Mouse (Mus musculus) limb, embryonic 12.5 days (tissue): ENCODE data around the gene Rpusd2. TPM values are rescaled to one million over a fixed set of nuclear protein-coding genes. Genes with fewer than 3 reads are reported as not detected.

Experiments
- ATAC-seq: fragments of 200-750 bp; cut with Nextera tagmentation; 2 replicates; pipeline ENCODE4 v1.8.0; 2017; ENCODE audit warnings: low read depth, moderate TSS enrichment; ENCODE audit not compliant: insufficient number of reproducible peaks, insufficient read depth, low FRiP score, low TSS enrichment
- H3K27ac ChIP-seq: fragments of 300-500 bp; sonication (generic); 2 replicates; pipeline ENCODE4 v1.5.1; 2016; ENCODE audit warnings: mild to moderate bottlenecking, moderate library complexity
- H3K27me3 ChIP-seq: fragments of 300-500 bp; sonication (generic); 2 replicates; pipeline ENCODE4 v1.6.1; 2016; ENCODE audit warnings: mild to moderate bottlenecking, moderate library complexity
- H3K36me3 ChIP-seq: fragments of 300-500 bp; sonication (generic); 2 replicates; pipeline ENCODE4 v1.6.1; 2016; ENCODE audit warnings: mild to moderate bottlenecking, moderate library complexity
- H3K4me1 ChIP-seq: fragments of 300-500 bp; sonication (generic); replicated peaks from 2 replicates; pipeline ENCODE4 v1.6.1; 2016
- H3K4me2 ChIP-seq: fragments of 300-500 bp; sonication (generic); 2 replicates; pipeline ENCODE4 v1.6.1; 2016; ENCODE audit warnings: mild to moderate bottlenecking, moderate library complexity
- H3K4me3 ChIP-seq: fragments of 300-500 bp; sonication (generic); replicated peaks from 2 replicates; pipeline ENCODE4 v1.5.1; 2016; ENCODE audit warnings: mild to moderate bottlenecking
- H3K9ac ChIP-seq: fragments of 300-500 bp; sonication (generic); replicated peaks from 2 replicates; pipeline ENCODE4 v1.6.1; 2016; ENCODE audit warnings: mild to moderate bottlenecking, moderate library complexity
- H3K9me3 ChIP-seq: fragments of 300-500 bp; sonication (generic); 2 replicates; pipeline ENCODE4 v1.6.1; 2016; ENCODE audit warnings: mild to moderate bottlenecking, moderate library complexity
- WGBS: fragments of 180-500 bp; shearing (Covaris S2); methylation state at CpG from one replicate; pipeline ENCODE4 v1.1.7; 2016; 5-methylcytosine and 5-hydroxymethylcytosine counted together
- polyA plus RNA-seq: library from polyadenylated mRNA; unstranded; fragments of >200 nt; fragmentation: Nextera tagmentation; extraction: Ambion mirVana; gene quantifications from 2 replicates; pipeline ENCODE4 v1.2.1, GENCODE M21; 2016

Gene Rpusd2
- polyA plus RNA-seq, 1 experiment from 2014 or later = 6.2 TPM

GRCm38 (mm10) chr2:119032191-119032590 is 2.4 kb upstream of the Rpusd2 start:
- H3K4me2 ChIP-seq = no peak overlapping the region
- no peak for ATAC-seq
- peaks cover 24% of the 10 kb centered on the region for H3K4me1 ChIP-seq
- 71% methylated on average over 4 of the region's 4 CpGs for WGBS
- H3K36me3 ChIP-seq = peaks cover 5% of the 10 kb centered on the region
- H3K9ac ChIP-seq = no peak overlapping the region
- H3K4me3 ChIP-seq = no peak overlapping the region
- H3K27ac ChIP-seq = no peak overlapping the region
- H3K27me3 ChIP-seq = no peaks in the 10 kb centered on the region
- no peaks in the 10 kb centered on the region for H3K9me3 ChIP-seq

- Histone ChIP-seq H3K4me1 (peaks cover 15% of the 10 kb centered on the region), H3K36me3 (peaks cover 35% of the 10 kb centered on the region), H3K9ac (peak overlapping the region; percentile 82), H3K9me3 (no peaks in the 10 kb centered on the region), H3K4me2 (peak overlapping the region; percentile 79), H3K27ac (peak overlapping the region; percentile 93), H3K27me3 (no peaks in the 10 kb centered on the region), H3K4me3 (peak overlapping the region; percentile 81)
- WGBS = 11% methylated on average over 7 of the region's 7 CpGs
- no peak for ATAC-seq
Measured at GRCm38 (mm10) chr2:119035397-119035745, 781 bp downstream of the Rpusd2 start.

GRCm38 (mm10) chr2:119040882-119041281 is 6.3 kb downstream of the Rpusd2 start:
- H3K27me3 ChIP-seq = no peaks in the 10 kb centered on the region
- no peak overlapping the region for H3K27ac ChIP-seq
- H3K36me3 ChIP-seq = peaks cover 48% of the 10 kb centered on the region
- H3K9ac ChIP-seq = no peak overlapping the region
- WGBS = 50% methylated on average over 4 of the region's 4 CpGs
- ATAC-seq = no peak
- H3K9me3 ChIP-seq = no peaks in the 10 kb centered on the region
- no peak overlapping the region for H3K4me2 ChIP-seq
- H3K4me1 ChIP-seq = peaks cover 6% of the 10 kb centered on the region
- no peak overlapping the region for H3K4me3 ChIP-seq

DNA sequence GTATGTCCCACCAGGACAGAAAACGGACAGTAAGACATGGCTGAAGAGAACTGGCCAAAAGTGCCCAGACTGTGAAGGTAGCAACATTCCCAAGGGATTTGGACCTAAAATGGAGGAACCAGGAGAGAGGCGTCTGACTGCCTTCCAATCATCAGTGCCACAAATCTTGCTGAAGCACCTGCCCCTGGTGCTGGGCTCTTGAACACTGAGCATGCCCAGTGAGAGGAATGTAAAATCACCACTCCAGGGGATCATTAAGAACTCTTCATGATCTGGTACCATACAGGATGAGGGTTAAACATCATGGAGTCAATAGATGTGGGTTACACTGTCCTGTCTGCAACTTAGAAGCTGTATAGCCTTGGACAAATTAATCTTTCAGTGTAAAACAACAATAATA is 10.6 kb downstream of the Rpusd2 start:
- H3K27me3 ChIP-seq = no peaks in the 10 kb centered on the region
- 63% methylated on average over 2 of the region's 2 CpGs for WGBS
- H3K9ac ChIP-seq = no peak overlapping the region
- peaks cover 15% of the 10 kb centered on the region; the same call in 1 of the 2 replicates for H3K36me3 ChIP-seq
- H3K27ac ChIP-seq = no peak overlapping the region
- no peak for ATAC-seq
- no peaks in the 10 kb centered on the region for H3K9me3 ChIP-seq
- no peak overlapping the region for H3K4me2 ChIP-seq
- H3K4me3 ChIP-seq = no peak overlapping the region
- H3K4me1 ChIP-seq = peaks cover 11% of the 10 kb centered on the region; the same call in 1 of the 2 replicates

DNA sequence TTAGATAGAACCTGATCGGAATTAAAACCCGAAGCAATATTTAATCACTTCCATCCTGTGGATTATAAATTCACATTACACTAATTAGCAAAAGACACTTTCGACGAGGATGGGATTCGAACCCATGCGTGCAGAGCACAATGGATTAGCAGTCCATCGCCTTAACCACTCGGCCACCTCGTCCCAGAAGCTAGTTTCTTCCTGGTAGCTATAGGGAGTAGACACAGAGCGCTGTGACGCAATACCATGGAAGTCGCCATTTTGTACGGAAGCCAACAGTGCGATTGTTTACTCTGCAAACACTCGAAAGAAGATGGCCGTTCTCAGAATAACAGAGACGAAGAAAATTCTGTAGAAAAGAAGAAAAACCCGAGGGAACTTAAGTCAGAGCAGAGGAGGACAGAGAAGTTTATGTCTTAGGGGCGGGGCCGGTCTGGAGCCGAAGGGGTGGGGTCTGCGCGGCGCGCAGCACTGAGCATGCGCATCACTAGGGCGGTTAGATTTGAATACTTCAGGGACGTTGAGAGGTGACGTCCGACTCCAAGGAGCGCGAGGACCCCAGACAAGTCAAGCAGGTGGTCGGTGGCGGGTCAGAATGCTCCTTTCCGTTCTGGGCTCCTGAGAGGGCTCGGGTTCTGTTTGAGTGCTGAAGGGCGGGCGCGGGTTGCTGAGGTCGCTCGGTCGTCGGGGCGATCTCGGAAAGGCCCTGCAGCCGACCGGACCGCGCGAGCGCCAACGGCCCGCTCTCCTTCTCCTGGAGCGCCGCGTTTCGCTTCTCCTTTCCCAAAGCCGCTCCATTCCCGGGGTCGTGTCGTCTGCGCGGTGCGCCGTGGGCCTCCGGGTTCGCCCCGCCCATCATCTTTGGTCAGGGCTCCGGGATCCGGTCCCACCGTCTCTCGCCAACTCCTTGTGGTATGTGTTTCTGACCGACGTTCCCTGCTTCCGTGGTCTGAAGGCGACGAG is 12.3 kb downstream of the Rpusd2 start, which contains the start of gene Knl1:
TSS of gene Knl1 (plus strand) at position 471 of the 963 bp plus-strand sequence.
- no peaks in the 10 kb centered on the region for H3K9me3 ChIP-seq
- peaks cover 11% of the 10 kb centered on the region; the same call in 1 of the 2 replicates for H3K4me1 ChIP-seq
- peaks cover 6% of the 10 kb centered on the region; the same call in 1 of the 2 replicates for H3K36me3 ChIP-seq
- peak within 1 kb of the TSS; percentile 58 for H3K4me2 ChIP-seq
- peak within 1 kb of the TSS; percentile 74 for H3K4me3 ChIP-seq
- peak; percentile 91 for ATAC-seq
- H3K27ac ChIP-seq = peak within 1 kb of the TSS; percentile 94
- H3K9ac ChIP-seq = peak within 1 kb of the TSS; percentile 67
- under 1% methylated on average over 77 of the region's 77 CpGs for WGBS
- H3K27me3 ChIP-seq = no peaks in the 10 kb centered on the region

- peak overlapping the region; percentile 58 for H3K4me2 ChIP-seq
- no peak for ATAC-seq
- peak overlapping the region; percentile 67; the same call in 1 of the 2 replicates for H3K9ac ChIP-seq
- H3K27me3 ChIP-seq = no peaks in the 10 kb centered on the region
- H3K27ac ChIP-seq = 0 out of 2 replicates have a peak overlapping the region, but pooled peaks have one; percentile 94
- WGBS = 23% methylated on average over 4 of the region's 4 CpGs
- H3K9me3 ChIP-seq = no peaks in the 10 kb centered on the region
- H3K4me1 ChIP-seq = peaks cover 11% of the 10 kb centered on the region; the same call in 1 of the 2 replicates
- peak overlapping the region; percentile 74 for H3K4me3 ChIP-seq
- H3K36me3 ChIP-seq = no peaks in the 10 kb centered on the region
Measured at GRCm38 (mm10) chr2:119047849-119048248, 13.3 kb downstream of the Rpusd2 start.

GRCm38 (mm10) chr2:119050132-119050650 is 15.6 kb downstream of the Rpusd2 start:
- no peak overlapping the region for H3K9ac ChIP-seq
- peaks cover 11% of the 10 kb centered on the region; the same call in 1 of the 2 replicates for H3K4me1 ChIP-seq
- H3K27me3 ChIP-seq = no peaks in the 10 kb centered on the region
- ATAC-seq = no peak
- no peaks in the 10 kb centered on the region for H3K9me3 ChIP-seq
- WGBS = 88% methylated on average over 4 of the region's 4 CpGs
- no peak overlapping the region for H3K27ac ChIP-seq
- H3K4me3 ChIP-seq = no peak overlapping the region
- H3K36me3 ChIP-seq = no peaks in the 10 kb centered on the region
- no peak overlapping the region for H3K4me2 ChIP-seq

DNA sequence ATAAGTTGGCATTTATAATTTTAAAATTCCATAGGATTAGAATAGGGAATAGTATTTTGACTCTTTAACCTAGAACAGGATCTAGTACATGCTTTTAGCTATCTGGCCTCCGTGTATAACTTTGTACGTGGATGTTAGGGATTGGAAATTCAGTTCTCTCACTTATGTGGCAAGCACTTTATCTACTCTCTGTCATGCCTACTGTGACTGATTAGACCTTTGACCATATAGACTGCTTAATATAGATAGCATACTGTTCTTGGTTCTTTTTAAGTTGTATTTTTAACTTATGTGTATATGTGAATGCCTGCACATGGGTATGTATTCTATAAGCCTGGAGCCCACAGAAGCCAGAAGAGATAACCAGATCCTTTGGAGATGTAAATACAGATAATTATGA is 25.5 kb downstream of the Rpusd2 start:
- no peak for ATAC-seq
- H3K27me3 ChIP-seq = no peaks in the 10 kb centered on the region
- H3K4me1 ChIP-seq = no peaks in the 10 kb centered on the region
- H3K27ac ChIP-seq = no peak overlapping the region
- no peak overlapping the region for H3K9ac ChIP-seq
- H3K4me2 ChIP-seq = no peak overlapping the region
- H3K4me3 ChIP-seq = no peak overlapping the region
- H3K9me3 ChIP-seq = no peaks in the 10 kb centered on the region
- peaks cover 37% of the 10 kb centered on the region for H3K36me3 ChIP-seq
- 98% methylated on average over 2 of the region's 2 CpGs for WGBS

DNA sequence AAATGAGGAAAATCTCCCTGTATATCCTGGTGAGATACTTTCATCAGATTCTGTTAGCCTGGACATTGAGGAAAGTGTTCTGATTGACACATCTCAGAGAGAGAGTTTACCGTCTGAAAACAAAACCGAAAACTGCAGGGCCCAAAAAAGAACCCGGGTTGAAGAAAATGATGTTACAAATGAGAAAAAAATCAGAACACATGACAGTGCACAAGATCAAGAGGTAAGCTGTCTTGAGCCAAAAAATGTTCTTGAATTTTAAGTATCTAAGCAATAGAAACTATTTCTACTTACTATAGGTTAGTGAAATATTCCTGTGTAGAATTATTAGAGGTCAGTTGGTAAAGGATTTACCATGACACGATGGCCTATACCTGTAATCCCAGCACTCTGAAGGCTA is 37.8 kb downstream of the Rpusd2 start:
- H3K4me3 ChIP-seq = no peak overlapping the region
- no peaks in the 10 kb centered on the region for H3K27me3 ChIP-seq
- no peak overlapping the region for H3K27ac ChIP-seq
- H3K36me3 ChIP-seq = peaks cover 43% of the 10 kb centered on the region
- H3K4me1 ChIP-seq = no peaks in the 10 kb centered on the region
- WGBS = 92% methylated on average over 4 of the region's 4 CpGs
- H3K9ac ChIP-seq = no peak overlapping the region
- no peak for ATAC-seq
- H3K4me2 ChIP-seq = no peak overlapping the region
- H3K9me3 ChIP-seq = no peaks in the 10 kb centered on the region

GRCm38 (mm10) chr2:119086156-119086555 is 51.6 kb downstream of the Rpusd2 start:
- no peaks in the 10 kb centered on the region for H3K4me1 ChIP-seq
- H3K9ac ChIP-seq = no peak overlapping the region
- no peak for ATAC-seq
- no peaks in the 10 kb centered on the region for H3K9me3 ChIP-seq
- H3K4me3 ChIP-seq = no peak overlapping the region
- no peaks in the 10 kb centered on the region for H3K27me3 ChIP-seq
- peaks cover 61% of the 10 kb centered on the region for H3K36me3 ChIP-seq
- H3K27ac ChIP-seq = no peak overlapping the region
- H3K4me2 ChIP-seq = no peak overlapping the region
- 82% methylated on average over 2 of the region's 2 CpGs for WGBS
